Mouse (Mus musculus) hindbrain, embryonic 11.5 days (tissue): ENCODE measurements around the gene Prkn. TPM values are rescaled to one million over a fixed set of nuclear protein-coding genes. Genes with fewer than 3 reads are reported as not detected.

Source experiments
- ATAC-seq: fragments of 200-750 bp; cut with Nextera tagmentation; 2 replicates; pipeline ENCODE4 v1.8.0; 2017; ENCODE audit warnings: mild to moderate bottlenecking, moderate TSS enrichment, moderate library complexity; ENCODE audit not compliant: low FRiP score
- DNase-seq: peaks from one replicate; pipeline ENCODE4 v3.0.0-alpha.2; 2015; ENCODE audit warnings: low spot score
- H3K27ac ChIP-seq: fragments of 300-500 bp; sonication (generic); 2 replicates; pipeline ENCODE4 v1.5.1; 2014; ENCODE audit warnings: mild to moderate bottlenecking, low read depth, low read length
- H3K27me3 ChIP-seq: fragments of 300-500 bp; sonication (generic); 2 replicates; pipeline ENCODE4 v1.6.1; 2014; ENCODE audit warnings: mild to moderate bottlenecking, low read length, moderate library complexity, mixed read lengths; ENCODE audit not compliant: control insufficient read depth, insufficient read depth
- H3K36me3 ChIP-seq: fragments of 300-500 bp; sonication (generic); 2 replicates; pipeline ENCODE4 v1.6.1; 2014; ENCODE audit warnings: mild to moderate bottlenecking, low read length, moderate library complexity, mixed read lengths; ENCODE audit not compliant: control insufficient read depth, insufficient read depth
- H3K4me1 ChIP-seq: fragments of 300-500 bp; sonication (generic); replicated peaks from 2 replicates; pipeline ENCODE4 v1.6.1; 2014; ENCODE audit warnings: low read length, mixed read lengths; ENCODE audit not compliant: control insufficient read depth, insufficient read depth
- H3K4me2 ChIP-seq: fragments of 300-500 bp; sonication (generic); replicated peaks from 2 replicates; pipeline ENCODE4 v1.6.1; 2014; ENCODE audit warnings: mild to moderate bottlenecking, low read depth, low read length
- H3K4me3 ChIP-seq: fragments of 300-500 bp; sonication (generic); 2 replicates; pipeline ENCODE4 v1.5.1; 2014; ENCODE audit warnings: low read depth, low read length
- H3K9ac ChIP-seq: fragments of 300-500 bp; sonication (generic); 2 replicates; pipeline ENCODE4 v1.6.1; 2014; ENCODE audit warnings: low read depth, low read length
- H3K9me3 ChIP-seq: fragments of 300-500 bp; sonication (generic); 2 replicates; pipeline ENCODE4 v1.6.1; 2016; ENCODE audit warnings: low read length; ENCODE audit not compliant: control insufficient read depth
- WGBS: fragments of 180-500 bp; shearing (Covaris S2); extraction: QIAGEN DNeasy Blood & Tissue Kit; methylation state at CpG from one replicate; pipeline ENCODE4 v1.1.7; 2014; 5-methylcytosine and 5-hydroxymethylcytosine counted together
- polyA plus RNA-seq: library from polyadenylated mRNA; unstranded; fragments of >200 nt; fragmentation: Nextera tagmentation; extraction: Ambion mirVana; gene quantifications from 2 replicates; pipeline ENCODE4 v1.2.1, GENCODE M21; 2014

The Prkn gene
- polyA plus RNA-seq, 1 experiment from 2014 or later = 1.9 TPM

DNA sequence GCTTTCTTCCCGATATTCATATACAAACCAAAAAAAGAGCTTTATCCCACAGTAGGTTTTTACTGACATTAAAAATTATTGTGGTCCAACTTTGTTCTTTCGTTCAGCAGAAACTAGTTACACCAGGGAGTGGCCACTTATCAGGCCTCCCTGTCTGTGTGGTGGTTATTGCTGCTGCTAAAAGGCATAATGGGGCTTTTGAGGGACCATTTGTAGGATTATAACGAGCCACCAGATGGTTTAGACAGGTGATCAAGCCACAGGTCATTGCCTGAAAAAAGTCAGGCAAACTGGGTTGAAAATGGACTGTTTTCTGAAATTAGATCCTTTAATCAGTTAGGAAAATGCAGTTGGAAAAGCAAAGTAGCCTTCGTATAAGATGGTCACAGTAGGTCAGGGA is 444.1 kb downstream of the Prkn start:
- Histone ChIP-seq H3K27me3 (no peaks in the 10 kb centered on the region), H3K9ac (no peak overlapping the region), H3K36me3 (no peaks in the 10 kb centered on the region), H3K4me1 (no peaks in the 10 kb centered on the region), H3K27ac (no peak overlapping the region), H3K4me3 (no peak overlapping the region), H3K9me3 (no peaks in the 10 kb centered on the region), H3K4me2 (no peak overlapping the region)
- WGBS = 85% methylated on average over 4 of the region's 4 CpGs
- no peak for DNase-seq
- no peak for ATAC-seq

DNA sequence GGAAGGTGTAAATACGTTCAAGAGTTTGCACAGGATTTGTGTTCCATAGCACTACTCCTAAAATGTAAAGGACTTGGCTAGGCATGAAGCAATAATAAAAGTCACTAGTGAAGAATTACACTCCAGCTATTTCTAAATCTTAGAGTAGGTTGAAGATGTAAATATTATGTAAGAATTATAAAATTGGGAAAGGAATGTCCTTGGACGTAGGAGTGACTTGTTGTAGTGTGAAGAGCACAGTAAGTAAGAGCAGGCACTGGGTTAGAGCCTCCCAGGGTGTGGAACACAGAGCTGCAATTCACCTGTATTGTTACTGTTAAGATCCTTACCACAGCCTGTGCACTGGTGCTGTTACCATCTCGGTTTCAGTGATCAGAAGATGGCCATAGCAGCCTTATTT is 450.0 kb downstream of the Prkn start:
- no peak overlapping the region for H3K9ac ChIP-seq
- H3K9me3 ChIP-seq = no peaks in the 10 kb centered on the region
- no peaks in the 10 kb centered on the region for H3K27me3 ChIP-seq
- ATAC-seq (no peak), DNase-seq (no peak)
- WGBS = 85% methylated on average over 3 of the region's 3 CpGs
- H3K36me3 ChIP-seq = no peaks in the 10 kb centered on the region
- H3K27ac ChIP-seq = no peak overlapping the region
- no peaks in the 10 kb centered on the region for H3K4me1 ChIP-seq
- H3K4me2 ChIP-seq = no peak overlapping the region
- no peak overlapping the region for H3K4me3 ChIP-seq

DNA sequence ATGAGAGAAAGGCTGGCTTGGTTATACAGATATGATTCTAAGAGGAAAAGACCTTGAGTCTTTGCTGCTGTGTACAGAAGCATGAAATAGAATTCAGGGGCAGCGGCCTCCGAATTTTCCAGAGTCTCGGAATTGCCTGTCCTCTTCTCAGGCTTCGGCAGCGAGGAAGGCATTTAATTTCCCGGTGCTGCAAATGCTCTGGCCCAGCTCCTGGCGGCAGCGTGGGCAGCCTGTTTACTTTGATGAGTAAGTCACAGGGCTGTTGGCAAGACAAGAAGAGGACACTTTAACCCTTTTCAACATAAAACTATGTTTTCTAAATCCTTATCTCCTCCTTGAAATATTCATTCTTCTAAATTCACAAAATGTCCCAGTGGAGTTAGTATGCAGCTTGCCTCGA is 462.9 kb downstream of the Prkn start:
- ATAC-seq = no peak
- WGBS = 69% methylated on average over 9 of the region's 9 CpGs
- Histone ChIP-seq H3K27me3 (no peaks in the 10 kb centered on the region), H3K27ac (no peak overlapping the region), H3K4me3 (no peak overlapping the region), H3K4me2 (no peak overlapping the region), H3K4me1 (no peaks in the 10 kb centered on the region), H3K9ac (no peak overlapping the region), H3K36me3 (no peaks in the 10 kb centered on the region), H3K9me3 (no peaks in the 10 kb centered on the region)
- DNase-seq = no peak

DNA sequence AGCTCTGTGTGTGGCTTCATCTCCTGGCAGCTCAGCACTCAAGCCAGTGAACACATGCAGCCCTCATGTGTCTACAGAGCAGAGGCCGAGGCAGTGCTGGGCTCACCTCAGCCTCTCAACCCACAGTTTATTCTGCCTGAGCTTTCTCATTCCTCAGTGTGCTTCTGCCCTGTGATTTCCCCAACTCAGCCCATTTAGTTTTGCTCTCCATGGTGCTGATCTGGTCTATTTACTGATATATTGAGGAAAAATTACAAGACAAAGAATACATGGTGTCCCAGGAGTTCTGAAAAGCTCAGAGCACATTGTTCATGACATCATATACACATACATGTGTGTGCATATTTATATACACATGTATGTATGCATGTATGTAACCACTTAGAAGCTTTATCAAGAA is 469.7 kb downstream of the Prkn start:
- Histone ChIP-seq H3K27ac (no peak overlapping the region), H3K9me3 (no peaks in the 10 kb centered on the region), H3K4me3 (no peak overlapping the region), H3K9ac (no peak overlapping the region), H3K36me3 (no peaks in the 10 kb centered on the region), H3K4me2 (no peak overlapping the region), H3K27me3 (no peaks in the 10 kb centered on the region), H3K4me1 (no peaks in the 10 kb centered on the region)
- DNase-seq = peak; percentile 39
- WGBS = 33% methylated on average over 1 of the region's 1 CpGs
- ATAC-seq = no peak

DNA sequence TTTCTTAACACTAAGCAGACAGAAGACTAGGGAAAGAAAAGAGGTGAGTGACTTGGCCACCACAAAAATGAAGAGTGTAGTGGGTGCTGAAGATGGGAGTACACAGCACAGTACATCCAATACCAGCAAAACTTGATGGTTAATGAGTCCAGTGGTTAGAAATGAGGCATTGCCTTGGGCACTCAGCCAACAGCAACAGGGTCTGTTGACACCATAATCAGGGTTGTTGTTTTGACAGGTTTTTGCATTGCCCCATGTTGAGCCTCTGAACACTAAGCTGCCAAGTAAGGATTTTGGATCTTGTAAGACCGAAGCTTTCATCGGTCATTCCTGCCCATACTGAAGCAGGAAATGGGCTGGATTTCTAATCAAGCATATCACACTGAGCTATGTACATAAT is 474.0 kb downstream of the Prkn start:
- WGBS = 93% methylated on average over 2 of the region's 2 CpGs
- Histone ChIP-seq H3K4me2 (no peak overlapping the region), H3K9ac (no peak overlapping the region), H3K27ac (no peak overlapping the region), H3K36me3 (no peaks in the 10 kb centered on the region), H3K27me3 (no peaks in the 10 kb centered on the region), H3K9me3 (no peaks in the 10 kb centered on the region), H3K4me1 (no peaks in the 10 kb centered on the region), H3K4me3 (no peak overlapping the region)
- DNase-seq (no peak), ATAC-seq (no peak)

DNA sequence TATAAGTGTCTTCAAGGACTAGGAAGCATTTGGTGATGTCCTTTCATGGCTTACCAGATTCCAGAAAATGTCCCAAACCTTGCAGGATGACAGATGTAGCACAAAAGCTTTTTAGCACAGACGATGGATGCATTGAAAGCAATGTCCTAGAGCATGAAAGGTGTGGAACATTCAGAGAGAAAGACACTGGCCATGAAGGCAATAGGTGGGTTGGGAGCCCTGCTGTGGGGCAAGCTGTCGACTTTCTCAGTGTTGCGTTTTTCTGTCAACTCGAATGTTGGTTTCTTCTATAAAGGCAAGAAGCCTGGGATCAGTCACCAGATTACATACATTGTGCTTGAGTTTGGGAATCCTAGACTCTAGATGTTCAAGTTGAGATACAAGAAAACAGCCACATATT is 475.5 kb downstream of the Prkn start:
- no peak for ATAC-seq
- WGBS = 86% methylated on average over 4 of the region's 4 CpGs
- no peak for DNase-seq
- Histone ChIP-seq H3K4me1 (no peaks in the 10 kb centered on the region), H3K9me3 (no peaks in the 10 kb centered on the region), H3K4me2 (no peak overlapping the region), H3K4me3 (no peak overlapping the region), H3K9ac (no peak overlapping the region), H3K36me3 (no peaks in the 10 kb centered on the region), H3K27ac (no peak overlapping the region), H3K27me3 (no peaks in the 10 kb centered on the region)

DNA sequence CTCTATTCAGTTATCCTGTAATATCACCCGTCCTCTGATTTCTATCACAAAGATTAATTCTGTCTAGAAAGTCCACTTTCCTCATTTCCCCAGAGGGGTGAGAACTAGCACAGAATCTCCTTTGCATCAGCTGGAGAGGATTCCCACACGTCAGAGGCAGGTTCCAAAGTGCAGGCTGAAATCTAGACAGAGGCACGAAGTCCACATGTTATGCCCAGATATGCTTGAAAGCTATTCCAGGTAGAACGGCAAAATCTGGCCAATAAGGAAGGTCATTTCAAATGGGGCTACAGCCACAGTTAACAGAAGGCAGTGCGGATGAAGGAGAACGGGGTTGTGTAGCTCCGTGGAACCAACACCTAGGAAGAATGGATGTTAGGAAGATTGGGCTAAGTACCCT is 478.8 kb downstream of the Prkn start:
- ATAC-seq (no peak), DNase-seq (no peak)
- H3K9me3 ChIP-seq = no peaks in the 10 kb centered on the region
- no peak overlapping the region for H3K4me3 ChIP-seq
- 92% methylated on average over 7 of the region's 7 CpGs for WGBS
- H3K36me3 ChIP-seq = no peaks in the 10 kb centered on the region
- H3K4me2 ChIP-seq = no peak overlapping the region
- no peak overlapping the region for H3K27ac ChIP-seq
- H3K4me1 ChIP-seq = no peaks in the 10 kb centered on the region
- H3K9ac ChIP-seq = no peak overlapping the region
- no peaks in the 10 kb centered on the region for H3K27me3 ChIP-seq

DNA sequence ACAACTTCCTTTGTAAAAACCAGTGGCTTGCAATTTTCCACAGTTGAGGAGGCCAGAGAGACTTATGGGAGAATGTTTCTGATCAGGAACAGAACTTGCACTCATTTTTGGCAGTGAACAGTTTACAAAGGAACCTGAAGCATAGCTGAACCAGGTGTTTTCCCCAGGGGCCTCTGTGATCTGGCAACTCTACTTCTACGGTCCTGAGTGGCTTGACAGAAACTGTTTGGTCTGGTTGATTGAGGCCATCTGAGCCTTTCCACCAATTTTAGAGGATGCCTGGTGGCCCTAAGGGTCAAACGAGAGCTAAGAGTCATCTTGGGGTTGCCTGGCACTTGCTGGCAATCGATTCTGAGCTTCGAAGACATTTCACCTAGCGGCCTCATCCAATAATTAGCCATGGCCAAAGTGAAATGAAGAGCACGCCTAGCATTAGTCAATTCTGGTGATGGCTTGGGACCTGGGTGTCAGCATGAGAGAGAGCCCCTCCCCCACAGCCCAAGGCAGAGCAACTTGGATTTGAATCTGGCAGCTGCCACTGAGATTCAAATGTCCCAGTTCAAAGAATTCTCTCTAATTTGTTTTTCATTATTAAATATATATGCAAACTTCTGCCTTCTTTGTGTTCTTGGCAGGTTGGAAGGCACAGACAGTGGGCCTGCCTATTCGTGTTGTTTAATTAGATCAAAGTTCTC is 479.6 kb downstream of the Prkn start:
- no peak for ATAC-seq
- no peaks in the 10 kb centered on the region for H3K27me3 ChIP-seq
- no peak overlapping the region for H3K27ac ChIP-seq

DNA sequence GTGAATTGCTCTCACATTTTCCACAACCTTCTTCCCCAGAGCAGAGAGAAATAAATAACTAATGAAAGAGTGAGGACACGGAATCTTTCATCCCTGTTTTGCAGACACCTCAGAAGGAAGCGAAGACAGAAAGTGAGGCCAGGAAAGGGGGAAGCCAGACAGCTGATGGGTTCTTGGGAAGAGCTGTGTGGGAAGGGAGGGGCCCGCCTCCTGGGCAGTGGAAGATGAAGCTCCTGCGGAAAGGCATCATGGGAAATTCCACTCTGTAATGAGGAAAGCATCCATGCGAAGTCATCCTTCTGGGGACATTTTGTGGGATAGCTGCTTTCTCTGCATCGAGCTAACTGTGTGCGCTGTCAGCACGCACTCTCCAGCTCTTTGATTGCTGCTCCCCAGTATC is 491.9 kb downstream of the Prkn start:
- 79% methylated on average over 8 of the region's 8 CpGs for WGBS
- Histone ChIP-seq H3K9ac (no peak overlapping the region), H3K27ac (no peak overlapping the region), H3K9me3 (no peaks in the 10 kb centered on the region), H3K4me1 (no peaks in the 10 kb centered on the region), H3K27me3 (no peaks in the 10 kb centered on the region), H3K4me2 (no peak overlapping the region), H3K4me3 (no peak overlapping the region), H3K36me3 (no peaks in the 10 kb centered on the region)
- DNase-seq = no peak
- no peak for ATAC-seq

More for the DNA sequence above, 479.6 kb downstream of the Prkn start:
- Histone ChIP-seq H3K4me2 (no peak overlapping the region), H3K4me1 (no peaks in the 10 kb centered on the region), H3K36me3 (no peaks in the 10 kb centered on the region), H3K4me3 (no peak overlapping the region), H3K9ac (no peak overlapping the region), H3K9me3 (no peaks in the 10 kb centered on the region)
- 69% methylated on average over 7 of the region's 7 CpGs for WGBS
- DNase-seq = no peak
